Mouse (Mus musculus): ENCODE data around the gene Slc15a5.

The Slc15a5 gene

DNA sequence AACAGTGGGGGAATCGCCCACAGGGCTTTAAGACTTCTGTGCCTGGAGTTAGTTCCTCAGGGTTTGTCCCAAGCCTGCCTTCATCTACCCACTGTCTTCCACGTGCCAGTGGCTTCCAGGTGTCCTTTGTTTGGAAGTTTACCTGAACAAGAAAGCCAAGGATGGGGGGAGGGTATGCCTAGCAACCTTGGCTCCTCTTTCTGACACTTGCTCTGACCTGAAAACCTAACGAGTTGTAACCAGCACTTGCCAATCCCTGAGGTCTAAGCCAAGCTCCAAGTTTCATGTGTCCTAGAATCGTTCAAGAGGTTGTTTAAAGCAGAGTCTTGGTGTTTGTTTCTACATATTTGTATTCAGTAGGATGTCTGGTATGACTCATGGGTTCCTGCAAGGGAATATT, 116.9 kb downstream of the Slc15a5 start:
- no peak for DNase-seq (ENCODE audit: low spot score)

DNA sequence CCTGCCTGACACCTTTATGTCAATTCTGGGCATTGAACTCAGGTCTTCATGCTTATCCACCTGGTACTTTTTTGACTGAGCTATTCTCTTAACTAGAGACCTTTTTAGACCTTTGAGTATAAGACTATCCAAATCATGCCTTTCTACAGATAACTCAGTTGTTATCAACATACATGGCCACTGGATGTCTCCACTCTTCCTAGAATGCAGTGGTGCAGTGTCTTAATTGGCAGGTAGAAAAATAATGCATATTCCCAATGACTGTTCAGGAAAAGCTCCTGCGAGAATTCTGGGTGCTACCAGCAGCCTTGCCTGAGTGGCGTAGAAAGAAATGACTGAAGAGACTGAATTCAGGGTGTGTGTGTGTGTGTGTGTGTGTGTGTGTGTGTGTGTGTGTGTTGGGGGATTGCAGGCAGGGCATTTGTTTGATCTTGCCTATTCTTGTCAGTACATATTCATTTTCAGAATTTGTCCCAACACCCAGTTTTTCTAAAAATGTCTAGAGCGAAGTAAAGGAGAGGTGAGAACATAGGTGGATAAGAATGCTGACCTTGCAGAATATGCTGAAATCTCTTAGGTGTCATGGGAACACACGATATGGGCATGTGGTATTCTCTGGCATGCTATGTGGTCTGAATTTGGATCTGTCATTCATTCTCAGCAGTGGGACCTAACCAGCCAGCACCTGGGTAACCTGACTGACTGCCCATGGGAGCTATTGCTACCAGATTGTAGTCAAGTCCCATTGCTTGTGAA, 119.5 kb downstream of the Slc15a5 start:
- no peak for DNase-seq (ENCODE audit: low spot score)

DNA sequence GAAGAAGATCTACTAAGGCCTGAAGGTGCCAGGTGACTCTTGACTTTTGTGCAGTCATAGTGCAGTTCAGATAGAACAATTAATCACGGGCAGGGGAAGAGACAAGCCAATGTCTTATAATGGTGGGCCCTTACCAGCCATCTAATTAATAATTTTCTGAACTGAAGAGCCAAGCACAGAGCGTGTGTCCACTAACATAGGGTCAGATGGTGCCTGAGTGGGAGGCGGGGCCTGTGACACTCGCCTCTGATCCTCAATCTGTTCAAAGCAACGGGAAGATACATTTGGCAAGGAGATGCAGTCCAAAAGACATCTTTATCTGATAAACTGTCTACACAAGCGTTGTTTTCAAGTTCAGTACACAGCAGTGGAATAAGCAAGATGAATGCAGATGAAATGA, 122.1 kb downstream of the Slc15a5 start:
- DNase-seq (ENCODE audit: low spot score) = no peak

DNA sequence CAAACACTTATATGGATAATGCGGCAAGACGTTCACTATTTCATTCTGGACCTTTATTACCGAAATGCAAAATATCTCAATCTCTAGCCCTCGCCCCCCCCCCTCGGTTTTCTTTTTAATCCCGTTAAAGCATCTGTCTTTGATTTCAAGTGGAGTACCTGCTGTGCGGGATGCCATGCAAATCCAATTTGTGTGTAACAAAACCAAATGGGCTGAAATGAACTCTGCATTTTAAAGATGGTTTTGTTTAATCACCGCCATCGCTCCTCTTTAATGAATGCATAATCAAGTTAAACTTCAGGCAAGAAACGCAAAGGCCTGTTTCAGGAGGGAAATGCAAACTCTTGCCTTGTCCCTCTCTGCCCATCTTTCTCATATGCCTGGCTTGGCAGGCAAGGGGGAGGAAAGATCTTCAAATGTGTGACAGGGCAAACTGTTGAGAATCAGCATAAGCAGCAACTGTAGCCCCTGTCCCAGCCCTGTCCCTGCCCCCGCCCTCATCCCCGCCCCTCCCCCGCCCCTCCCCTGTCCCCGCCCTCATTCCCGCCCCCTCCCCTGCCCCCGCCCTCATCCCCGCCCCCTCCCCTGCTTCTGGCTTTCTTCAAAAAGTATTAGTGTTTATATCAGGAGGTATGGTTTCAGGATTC, 122.8 kb downstream of the Slc15a5 start:
- no peak for DNase-seq (ENCODE audit: low spot score)

DNA sequence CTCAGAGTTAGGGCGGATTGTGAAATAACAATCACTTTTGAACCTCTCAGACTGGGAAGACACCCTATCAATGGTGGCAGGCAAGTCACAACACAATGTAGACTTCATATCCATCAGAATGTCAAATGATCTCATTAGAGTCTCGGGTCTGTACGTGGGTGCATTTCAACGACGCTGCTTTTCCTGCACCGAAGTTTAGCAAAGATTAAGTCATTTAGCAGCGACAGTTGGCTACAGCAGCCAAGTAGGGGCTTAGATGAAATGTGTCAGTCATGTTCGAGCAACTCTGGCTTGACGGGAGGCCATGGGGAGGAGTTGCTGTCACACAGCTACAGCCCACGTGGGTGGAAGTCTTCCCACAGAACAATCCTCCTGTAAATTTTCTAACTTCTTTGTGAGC, 133.2 kb downstream of the Slc15a5 start:
- peak; percentile 8 for DNase-seq (ENCODE audit: low spot score)

DNA sequence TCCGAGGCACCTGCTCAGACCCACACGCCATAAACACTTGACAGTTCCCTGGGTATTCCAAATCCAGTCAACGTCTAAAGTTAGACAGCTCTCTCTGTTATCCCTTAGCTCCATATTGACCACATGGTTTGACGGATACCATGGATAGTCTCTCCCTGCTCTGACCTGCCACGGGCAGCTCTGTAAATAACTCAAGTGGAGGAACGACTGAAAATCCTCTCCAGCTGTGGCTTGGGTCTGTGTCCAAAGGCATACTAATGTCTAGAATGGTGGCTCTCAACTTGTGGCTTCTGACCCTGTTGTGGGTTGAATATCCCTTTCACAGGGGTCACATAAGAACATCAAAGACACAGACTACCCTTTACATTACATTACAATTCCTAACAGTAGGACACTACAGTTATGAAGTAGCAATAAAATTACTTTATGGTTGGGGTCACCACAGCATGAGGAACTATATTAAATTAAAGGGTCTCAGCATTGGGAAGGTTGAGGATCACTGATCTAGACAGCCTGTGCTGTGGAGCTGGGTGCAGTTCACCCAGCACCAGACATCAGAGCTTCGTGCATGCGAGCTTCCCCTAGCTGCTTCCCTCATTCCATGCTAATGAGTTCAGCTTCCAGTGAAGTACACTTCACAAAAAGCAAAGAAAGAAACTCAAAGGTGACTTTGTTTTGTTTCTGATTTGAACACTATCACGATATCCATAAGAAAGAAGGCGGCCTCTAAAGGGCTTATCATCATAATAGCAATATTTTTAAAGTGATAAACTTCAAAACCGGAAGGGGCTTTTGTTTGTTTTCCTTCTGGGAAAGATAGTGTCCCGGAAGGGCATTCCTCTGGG, 139.1 kb downstream of the Slc15a5 start:
- DNase-seq (ENCODE audit: low spot score) = no peak

DNA sequence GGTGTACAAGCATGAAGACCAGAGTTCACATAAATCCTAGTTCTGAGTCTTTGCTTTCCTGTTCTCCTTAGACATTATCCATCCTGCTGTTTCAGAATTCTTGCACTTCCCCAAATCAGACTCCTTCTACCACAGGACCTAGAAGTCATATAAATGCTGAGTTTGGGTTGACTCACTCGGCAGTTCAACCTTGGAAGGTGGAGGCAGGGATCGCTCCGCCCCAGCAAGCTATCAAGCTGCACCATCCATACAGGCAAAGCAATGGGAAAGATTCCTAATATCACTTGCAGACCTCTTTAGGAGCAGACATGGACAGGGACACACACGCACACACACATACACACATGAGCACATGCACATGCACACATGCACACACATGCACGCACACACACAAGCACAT, 142.2 kb downstream of the Slc15a5 start:
- no peak for DNase-seq (ENCODE audit: low spot score)

DNA sequence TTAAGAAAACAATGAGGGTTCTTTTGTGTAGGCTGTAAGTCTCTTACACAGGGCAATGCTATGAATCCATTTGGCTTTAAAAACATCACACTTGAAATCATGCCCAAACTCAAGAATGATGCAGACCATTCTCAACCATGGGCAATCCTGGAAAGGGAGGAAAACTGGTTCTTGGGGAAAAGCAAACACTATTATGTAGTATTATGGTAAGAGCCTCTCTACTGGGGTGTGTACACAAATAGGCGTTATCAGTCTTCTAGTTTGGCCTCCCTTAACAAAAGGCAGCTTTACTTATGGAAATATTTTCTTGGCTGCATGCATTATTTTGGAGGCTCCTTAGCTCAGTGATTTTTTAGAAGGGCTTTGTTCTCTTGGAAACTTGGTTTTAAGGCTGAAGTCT, 143.4 kb downstream of the Slc15a5 start:
- DNase-seq (ENCODE audit: low spot score) = no peak

- no peak for DNase-seq (ENCODE audit: low spot score)
Measured at GRCm38 (mm10) chr6:137935857-137936256, 143.9 kb downstream of the Slc15a5 start.

GRCm38 (mm10) chr6:137935341-137935740, 144.4 kb downstream of the Slc15a5 start:
- DNase-seq (ENCODE audit: low spot score) = peak; percentile 25

GRCm38 (mm10) chr6:137934545-137935298, 145.0 kb downstream of the Slc15a5 start:
- DNase-seq (ENCODE audit: low spot score) = peak; percentile 72

All from left cerebral cortex, adult 11 months (tissue).